Mouse (Mus musculus) cerebellum, adult 11 months (tissue): ENCODE results near the gene Rprd1b.
"Not testable (repeated sequence)": the region's sequence is repeated elsewhere in the genome, so short reads cannot be mapped to it uniquely, and the experiment has no call there.

Source experiments
- DNase-seq: peaks from one replicate; pipeline ENCODE4 v3.0.0; 2022

Gene Rprd1b

DNA sequence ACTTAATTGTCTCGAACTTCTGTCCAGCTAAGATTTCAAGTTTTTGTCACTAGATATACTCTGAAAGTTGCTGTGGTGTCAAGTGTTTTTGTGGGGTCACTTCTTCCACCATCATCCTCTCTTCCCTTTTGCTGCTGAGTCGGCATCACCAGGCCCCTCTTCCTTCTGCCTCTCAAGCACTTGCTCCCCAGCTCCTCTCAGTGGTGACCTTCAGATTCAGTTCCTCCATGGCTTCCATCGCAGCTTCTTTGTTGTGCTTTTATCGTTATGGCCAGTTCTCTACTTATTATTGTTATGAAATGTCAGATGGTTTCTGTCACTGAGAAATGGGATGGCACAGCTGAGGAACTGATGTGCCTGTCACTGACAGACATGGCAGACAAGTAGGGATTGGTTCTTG lies 17.9 kb downstream of the Rprd1b start:
- DNase-seq = no peak

DNA sequence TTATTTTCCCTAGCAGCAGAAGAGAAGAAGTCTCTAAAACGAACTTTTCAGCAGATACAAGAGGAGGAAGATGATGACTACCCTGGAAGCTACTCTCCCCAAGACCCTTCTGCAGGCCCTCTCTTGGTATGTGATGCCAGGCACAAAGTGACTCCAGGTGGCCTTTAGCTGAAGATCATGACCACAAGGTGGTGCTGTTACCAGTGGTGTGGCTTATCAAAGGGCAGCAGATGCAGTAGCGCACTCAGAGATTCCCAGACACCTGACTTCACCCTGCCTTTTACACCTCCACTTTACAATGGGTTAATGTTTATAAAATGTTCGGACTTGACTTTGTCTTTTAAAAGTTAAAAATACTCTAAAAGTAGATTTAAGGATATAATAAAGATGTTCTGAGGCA lies 19.6 kb downstream of the Rprd1b start:
- peak; percentile 56 for DNase-seq

DNA sequence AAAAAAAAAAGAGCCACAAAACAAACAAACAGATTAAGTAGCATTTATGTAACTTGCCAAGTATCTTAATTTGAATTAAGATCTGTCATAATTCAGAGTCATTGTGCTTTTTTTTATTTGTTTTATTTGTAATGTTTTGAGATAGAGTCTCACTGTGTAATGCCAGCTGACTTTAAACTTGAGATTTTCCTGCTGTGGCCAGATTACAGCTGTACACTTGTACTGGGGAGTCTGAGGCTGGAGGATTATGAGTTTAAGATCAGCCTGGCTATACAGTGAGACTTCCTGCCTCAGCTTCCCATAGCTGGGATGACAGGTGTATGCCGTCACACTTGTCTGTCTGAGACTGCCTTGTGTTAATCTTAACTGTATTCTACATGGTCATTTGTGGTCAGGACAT lies 20.4 kb downstream of the Rprd1b start:
- DNase-seq = no peak

DNA sequence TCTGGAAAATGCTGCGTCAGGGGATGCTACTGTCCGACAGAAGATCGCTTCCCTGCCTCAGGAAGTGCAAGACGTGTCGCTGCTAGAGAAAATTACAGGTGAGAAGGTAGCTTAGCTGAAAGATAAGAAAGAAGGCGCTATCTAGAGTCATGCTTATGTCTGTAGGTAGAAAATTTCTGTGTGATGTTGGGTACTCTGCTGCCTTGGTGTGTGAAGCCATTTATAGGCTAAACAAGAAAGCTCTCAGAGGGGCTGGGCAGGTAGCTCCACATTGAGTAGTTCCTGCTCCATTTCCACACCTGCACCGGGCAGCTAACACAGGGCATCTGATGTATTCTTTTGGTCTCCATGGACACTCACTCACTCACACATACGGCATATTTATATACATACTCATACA lies 21.8 kb downstream of the Rprd1b start:
- DNase-seq = no peak

DNA sequence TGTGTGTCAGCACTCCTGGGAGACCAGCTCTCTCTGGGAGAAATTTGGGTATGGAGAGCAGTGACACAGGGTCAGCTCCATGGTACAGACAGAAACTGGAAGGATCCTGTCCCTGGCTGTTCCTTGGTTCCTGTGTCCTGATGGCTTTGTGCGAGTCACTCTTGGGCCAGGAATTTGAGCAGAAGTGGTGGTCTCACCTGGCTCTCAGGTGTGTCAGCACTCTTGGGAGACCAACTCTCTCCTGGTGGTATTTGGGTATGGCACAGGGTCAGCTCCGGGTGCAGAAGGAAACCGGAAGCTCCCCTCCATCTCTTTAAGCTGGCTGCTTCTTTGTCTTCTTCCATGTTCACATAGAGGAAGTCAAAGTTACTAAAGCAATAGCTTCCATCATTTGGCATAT lies 26.3 kb downstream of the Rprd1b start:
- DNase-seq = no peak

DNA sequence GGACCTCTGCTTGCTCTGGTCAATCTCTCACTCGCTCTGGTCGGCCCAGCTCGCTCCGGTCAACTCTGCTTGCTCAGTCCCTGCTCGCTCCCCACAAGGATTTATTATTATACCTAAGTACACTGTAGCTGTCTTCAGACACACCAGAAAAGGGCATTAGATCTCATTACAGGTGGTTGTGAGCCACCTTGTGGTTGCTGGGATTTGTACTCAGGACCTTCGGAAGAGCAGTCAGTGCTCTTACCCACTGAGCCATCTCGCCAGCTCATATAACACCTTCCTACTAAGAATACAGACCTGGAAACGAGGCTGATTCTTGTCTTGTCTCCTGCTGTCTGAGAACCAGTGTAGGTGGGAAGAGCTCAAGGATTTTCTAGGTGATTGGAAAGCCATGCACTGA lies 27.1 kb downstream of the Rprd1b start:
- DNase-seq = not testable (repeated sequence)

DNA sequence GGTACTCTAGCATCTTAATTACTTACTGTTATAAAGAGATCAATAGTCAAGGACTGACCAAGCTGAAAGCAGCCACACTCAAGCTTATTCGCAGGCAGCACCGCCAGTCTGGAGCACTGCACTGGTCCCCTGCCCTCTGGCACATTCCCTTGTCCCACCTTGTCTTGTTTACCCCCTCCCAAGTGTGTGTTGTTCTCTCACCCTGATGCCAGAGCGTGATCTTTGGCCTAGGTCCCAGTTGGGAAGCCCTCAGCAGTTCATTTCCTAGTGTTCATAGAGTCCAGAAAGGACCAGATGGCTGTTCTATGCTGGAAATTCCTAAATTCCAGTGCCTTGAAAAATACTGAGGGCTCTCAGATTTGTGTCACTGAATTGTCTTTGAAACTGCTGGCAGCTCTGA lies 28.7 kb downstream of the Rprd1b start:
- peak; percentile 89 for DNase-seq

DNA sequence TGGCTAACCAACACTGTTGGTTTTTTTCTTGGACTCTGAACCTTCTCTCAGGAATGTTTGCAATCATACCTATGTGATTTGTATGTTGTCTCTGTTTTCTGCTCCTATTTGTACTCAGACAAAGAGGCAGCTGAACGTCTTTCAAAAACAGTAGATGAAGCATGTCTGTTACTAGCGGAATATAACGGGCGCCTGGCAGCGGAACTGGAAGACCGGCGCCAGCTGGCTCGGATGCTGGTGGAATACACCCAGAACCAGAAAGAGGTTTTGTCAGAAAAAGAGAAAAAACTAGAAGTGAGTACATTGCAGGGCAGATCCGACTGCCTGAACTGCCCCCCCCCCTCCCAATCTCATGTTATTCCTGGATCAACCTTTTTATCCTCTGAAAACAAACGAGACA lies 30.2 kb downstream of the Rprd1b start:
- peak; percentile 84 for DNase-seq

DNA sequence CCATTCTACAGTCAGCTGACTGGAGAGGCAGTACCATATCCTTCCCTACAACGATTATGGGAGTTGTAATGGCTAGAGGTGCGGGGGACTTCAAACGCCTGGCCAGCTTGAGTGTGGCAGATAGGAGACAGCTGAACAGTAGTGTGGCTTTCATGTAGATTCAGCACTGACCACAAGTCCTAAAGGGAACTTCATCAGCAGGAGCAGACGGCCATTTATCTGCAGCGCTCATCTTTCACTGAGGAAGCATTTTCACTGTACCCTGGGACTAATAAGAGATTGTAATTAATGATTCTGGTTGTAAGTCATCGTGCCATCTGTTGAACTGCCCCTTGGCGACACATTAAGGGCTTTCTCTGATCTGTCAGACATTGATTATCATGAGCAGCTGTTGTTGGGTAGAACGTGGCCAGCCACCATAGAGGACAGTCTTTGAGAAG lies 31.4 kb downstream of the Rprd1b start:
- no peak for DNase-seq

DNA sequence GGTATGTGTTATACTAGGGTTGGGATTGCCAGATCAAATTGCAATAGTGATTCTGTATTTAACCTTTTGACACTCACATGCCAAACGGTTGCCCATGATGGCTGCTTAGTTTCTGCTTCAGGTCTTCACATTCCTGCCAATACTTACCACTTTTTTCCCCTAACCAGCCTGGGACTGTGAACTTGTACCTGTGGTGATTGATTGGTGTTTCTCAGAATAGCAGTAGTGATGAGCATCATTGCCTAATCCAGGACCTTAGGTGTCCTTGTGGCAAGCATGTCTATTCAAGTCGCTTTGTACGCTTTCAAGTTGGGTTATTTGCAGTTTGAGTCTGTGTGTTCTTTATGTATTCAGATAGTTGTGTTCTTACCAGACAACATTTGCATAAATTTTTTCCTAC lies 34.7 kb downstream of the Rprd1b start:
- DNase-seq = no peak

DNA sequence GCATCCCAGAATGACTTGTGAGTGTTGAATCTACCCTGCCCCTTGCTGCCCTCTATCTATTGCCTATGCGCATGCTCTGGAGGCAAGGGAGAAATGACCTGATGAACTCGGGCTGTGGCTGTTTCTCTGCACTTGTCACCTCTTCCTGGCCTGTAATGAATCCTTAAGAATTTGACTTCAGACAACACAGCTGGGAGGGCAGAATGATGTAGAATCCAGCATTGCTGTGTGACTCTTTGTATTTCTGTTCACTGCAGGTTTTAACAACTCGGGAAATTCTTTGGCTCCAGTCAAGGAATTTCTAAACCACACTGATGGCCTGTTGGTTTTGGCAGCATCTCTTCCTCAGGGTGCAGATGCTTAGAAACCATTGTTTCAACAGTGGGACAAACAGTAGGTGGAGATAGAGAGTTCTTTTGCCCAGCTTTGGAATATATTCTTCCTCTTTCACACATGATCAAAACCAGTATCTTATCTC lies 36.3 kb downstream of the Rprd1b start:
- no peak for DNase-seq

DNA sequence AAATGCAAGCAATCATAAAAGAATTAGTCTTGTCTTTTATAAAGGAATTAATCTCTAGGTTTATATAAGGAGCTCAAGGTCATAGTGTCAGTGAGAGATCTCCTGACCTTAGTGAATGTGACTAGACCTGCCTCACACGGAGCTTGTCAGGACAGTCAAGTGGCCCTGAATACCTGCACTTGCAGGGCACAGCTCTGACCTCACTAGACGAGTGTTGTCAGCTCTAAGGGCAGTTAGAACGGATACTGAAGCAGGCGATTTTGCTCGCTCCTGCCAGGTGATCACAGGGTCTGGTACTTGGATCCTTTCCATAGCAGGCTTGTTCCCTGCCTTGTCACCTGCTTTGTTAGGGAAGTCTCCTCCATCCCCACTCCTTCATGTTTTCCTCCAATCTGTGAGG lies 36.8 kb downstream of the Rprd1b start:
- DNase-seq = no peak

DNA sequence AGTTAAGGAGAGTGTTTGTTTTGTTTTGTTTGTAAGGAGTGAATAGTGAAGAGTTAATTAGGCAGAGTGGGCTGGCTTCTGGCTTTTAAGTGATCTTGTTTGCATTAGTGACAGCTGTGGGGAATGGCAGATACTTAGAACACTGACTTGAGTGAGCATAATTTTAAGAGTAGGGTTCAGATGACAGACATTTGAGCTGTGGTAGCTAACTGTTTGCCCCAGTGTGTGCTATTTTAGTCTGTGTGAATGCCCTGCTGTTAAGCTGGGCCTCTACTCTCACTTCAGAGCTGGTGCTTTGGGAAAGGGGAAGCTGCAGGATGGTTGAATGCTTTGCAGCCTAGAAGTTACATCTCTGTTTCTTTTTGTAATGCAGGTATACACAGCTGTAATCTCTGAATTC lies 38.2 kb downstream of the Rprd1b start:
- no peak for DNase-seq

DNA sequence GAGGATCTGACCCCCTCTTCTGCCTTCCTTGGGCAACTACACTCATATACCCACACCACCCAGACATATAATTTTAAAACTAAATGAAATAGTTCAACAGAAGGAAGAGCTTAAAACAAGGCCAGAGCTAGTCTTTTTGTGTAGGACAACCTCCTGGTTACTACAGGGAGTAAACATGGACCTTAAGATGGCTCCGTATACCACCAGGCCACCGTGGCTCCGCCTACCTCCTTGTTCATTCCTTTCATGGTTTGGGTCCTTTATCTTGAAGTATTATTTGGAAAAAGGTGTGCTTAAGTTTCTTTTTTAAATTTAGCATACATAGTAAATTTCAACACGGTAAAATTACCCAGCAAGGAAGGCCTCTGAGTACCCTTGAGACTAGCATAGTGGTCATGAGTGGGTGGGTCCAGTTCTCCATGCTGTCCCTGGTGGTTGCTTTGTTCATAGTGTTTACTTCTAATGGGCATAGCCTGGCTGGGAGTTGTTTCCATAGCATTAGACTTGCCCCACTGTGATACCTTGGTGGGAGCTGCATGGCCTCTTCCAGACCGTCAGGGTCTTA lies 39.0 kb downstream of the Rprd1b start:
- no peak for DNase-seq

DNA sequence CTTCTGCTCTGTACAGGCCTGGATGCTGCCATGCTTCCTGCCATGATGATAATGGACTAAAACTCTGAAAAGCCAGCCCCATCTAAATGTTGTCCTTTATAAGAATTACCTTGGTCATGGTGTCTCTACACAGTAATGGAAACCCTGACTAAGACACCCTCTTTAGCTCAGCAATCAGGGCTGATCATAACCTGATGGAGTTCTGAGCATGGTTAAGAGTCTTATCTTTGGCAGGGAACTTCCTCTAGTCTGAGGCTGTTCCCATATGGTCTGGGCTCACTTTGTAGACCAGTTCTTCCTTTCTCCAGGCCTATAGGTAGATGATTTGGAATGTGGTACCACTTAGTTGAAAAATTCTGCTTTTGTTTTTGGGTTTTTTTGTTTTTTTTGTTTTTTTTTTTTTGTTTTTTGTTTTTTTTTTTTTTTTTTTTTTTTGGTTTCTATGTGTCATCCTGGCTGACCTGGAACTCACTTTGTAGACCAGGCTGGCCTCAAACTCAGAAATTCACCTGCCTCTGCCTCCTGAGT lies 40.2 kb downstream of the Rprd1b start:
- no peak for DNase-seq

DNA sequence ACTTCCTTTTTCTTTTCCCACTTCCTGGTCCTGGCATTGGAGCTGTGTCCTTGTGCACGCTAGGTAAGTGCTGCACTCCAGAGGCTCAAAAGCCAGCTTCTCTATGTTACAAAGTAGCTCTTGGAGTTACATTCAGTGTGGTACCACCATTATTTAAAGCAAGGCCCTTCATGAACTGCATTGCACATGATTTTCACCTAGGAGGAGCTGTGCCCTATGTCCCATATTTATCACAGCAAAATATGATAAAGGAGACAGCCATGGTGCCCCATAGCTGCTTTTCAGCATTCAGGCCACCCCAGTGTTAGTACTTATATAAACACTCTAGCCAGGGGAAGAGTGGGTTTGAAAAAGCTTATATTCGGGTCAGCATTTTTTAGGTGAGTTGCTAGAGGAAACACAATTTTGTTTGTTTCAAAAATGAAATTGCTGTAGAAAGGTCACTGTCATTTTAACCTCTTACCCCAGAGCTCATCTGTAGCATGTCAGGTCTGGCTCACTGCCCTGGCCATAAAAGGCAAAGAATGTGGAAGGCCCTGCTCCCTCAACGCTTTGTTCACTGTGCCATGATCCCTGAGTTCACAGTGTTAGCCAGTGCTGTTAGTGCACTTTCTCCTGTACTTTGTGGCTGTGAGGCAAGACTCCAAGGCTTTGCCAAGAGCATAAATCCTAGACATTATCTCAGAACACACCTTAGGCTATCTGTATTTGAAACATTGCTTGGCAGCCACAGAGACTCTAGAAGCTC lies 42.8 kb downstream of the Rprd1b start:
- DNase-seq = no peak

DNA sequence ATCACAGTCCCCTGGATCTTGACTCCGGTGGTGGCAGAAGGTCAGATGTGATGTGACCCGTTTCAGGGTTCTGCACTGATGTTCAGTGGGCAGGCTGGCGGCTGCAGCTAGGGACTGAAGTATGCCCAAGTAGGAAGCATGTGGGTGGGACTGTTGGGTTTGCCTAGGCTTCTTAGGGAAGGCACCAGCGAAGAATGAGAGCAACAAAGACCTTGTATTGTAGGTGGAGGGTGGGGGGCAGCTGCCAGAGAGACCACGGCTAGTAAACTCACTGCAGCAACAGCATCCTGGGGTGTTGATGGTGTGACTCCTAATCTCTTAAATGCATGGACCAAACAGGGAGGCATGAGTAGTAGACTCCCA lies 43.3 kb downstream of the Rprd1b start:
- no peak for DNase-seq

DNA sequence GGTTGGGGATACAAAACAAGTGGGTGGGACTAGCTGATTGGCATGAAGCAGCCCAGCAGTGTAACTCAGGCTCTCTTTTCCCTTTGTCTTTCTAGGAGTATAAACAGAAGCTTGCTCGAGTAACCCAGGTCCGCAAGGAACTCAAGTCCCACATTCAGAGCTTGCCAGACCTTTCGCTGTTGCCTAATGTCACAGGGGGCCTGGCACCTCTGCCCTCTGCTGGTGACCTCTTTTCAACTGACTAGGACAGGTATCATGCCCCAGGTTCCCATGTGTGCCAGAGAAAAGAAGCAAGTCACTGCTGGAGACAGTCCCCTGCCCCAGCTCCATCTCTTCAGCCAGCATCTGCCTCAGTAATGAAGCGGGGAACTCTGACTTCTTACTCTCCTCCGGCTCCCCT lies 46.5 kb downstream of the Rprd1b start:
- DNase-seq = no peak

DNA sequence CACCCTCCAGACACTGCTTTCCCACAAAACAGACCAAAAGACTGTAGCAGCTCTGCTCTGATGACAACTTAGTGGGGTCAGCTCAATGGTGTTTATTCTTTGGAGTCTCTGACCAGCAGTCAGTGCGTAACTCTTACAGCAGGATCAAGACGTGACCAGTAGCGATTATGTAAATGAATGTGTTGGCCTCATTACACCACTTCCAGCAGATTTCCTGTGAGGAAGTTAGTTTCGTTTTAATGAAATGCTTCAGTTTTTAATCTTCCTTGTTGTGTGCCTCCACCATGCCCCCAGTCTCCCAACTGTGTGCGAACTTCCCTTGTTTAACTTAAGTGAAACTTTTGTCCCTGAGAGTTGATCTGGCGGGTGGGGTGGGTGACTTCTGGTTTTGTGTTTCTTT lies 48.4 kb downstream of the Rprd1b start:
- DNase-seq = no peak

DNA sequence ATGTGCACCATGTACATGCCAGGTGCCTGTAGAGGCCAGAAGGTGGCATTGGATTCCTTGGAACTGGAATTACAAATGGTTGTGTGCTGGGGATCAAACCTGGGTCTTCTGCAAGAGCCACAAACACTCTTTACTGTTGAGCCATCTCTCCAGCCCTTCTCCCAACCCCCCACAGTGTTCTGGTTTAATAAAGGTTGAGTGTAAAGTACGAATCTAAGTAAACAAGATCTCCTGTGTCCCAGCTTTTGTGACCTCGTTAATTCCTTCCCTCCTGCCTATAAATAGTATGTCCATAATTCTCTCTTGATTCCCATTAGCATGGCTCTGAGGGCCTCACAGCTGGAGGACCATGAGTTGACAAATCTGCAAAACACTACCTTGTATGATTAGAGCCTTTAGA lies 49.7 kb downstream of the Rprd1b start:
- DNase-seq = no peak

DNA sequence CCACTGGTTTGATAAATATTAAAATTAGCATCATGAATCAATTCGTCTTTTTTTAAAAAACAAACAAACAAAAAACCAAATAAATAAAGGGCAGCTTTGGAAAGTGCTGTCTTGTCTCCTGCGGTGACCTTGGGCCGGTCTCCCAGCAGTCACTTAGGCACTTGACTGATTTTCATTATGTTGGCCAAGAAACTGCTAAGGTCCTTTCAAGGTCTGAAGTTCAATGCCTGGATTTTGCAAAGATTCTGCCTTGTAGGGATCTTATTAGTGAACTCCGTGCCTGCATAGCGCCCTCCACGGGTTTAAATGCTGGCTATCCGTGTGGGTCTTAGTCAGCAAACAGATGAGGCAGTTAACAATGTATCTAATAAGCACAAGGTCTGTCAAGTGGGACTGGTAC lies 50.7 kb downstream of the Rprd1b start:
- no peak for DNase-seq

DNA sequence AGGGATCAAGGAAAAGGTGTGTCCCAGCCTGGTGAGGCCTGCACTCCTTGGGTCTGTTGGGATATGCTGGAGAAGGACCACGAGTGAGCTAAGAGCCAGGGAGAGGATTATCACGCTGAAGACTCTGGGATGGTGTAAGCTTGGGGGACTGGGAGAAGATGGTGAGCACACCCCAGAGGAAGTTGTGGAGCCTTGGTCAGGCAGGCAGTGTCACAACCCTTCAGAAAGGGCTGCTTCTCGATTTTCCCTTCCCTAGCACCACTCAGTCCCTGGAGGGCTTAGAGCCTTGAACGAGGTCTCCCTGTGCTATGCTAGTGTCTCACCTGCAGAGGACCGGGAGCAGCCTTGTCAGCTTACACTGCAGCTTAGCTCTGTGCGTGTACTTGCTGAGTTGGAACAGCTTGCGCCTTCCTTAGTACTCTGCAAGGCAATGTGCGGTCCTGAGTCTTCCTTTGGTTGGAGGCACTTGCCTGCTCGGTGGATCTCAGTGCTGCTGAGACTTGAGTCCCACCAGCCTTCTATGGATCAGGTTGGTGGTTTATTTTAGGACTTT lies 51.6 kb downstream of the Rprd1b start:
- no peak for DNase-seq

DNA sequence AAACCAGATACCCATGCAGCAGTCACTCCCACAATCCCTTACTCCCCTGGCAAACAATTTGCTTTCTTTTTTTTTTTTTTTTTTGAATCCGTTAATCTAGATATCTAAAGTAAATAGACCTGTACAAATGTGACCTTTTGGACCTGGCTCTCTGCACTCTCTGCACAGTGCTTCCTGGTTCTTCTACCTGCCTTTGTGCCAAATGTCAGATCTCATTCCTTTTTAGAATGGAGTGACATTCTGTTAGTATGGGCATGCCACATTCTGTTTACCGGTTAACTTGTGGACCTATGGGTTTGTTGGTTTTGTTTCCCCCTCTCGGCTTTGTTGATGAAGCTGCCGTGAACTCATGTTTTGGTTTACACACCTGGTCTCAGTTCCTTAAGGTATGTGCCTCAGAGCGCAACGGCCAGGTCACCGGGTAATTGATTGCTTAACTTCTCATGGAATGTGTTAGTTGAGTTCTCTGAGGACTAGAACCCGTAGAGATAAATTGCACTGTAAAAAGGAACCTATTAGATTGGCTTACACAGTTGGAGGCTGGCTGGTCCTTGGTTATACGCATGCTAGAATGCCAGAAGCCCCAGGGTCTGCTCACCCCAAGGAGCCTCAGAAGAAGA lies 52.4 kb downstream of the Rprd1b start:
- no peak for DNase-seq

DNA sequence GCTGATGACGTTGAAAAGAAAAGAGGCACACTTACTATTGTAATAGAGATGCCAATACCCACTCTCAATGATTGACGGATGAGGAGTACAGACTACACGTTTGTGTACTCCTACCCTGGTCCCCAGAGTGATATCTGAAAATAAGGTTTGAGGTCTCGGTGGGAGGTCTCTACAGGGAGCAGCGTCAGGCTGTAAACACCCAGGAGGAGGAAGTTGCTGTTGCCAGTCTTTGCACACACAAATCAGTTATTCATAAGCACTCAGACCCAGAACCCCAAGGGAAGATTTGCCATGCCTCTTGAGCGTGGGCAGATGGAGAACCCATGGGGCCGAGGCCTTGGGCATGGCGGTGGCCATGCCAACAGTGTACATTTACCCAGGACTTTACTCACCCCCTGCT lies 56.2 kb downstream of the Rprd1b start:
- no peak for DNase-seq
